Mouse (Mus musculus) kidney, adult 11 months (tissue): ENCODE results near the gene Cerk.
"Not testable (repeated sequence)": the region's sequence is repeated elsewhere in the genome, so short reads cannot be mapped to it uniquely, and the experiment has no call there.

Experiments
- DNase-seq: peaks from one replicate; pipeline ENCODE4 v3.0.0; 2022

Gene Cerk

GRCm38 (mm10) chr15:86180427-86180826, 5.5 kb downstream of the Cerk start:
- DNase-seq = no peak

GRCm38 (mm10) chr15:86178594-86178993, 7.3 kb downstream of the Cerk start:
- DNase-seq = no peak

- not testable (repeated sequence) for DNase-seq
Measured at GRCm38 (mm10) chr15:86177703-86178251, 8.2 kb downstream of the Cerk start.

GRCm38 (mm10) chr15:86176771-86177702, 8.9 kb downstream of the Cerk start:
- DNase-seq = no peak

GRCm38 (mm10) chr15:86176166-86176565, 9.8 kb downstream of the Cerk start:
- no peak for DNase-seq

- DNase-seq = no peak
Measured at GRCm38 (mm10) chr15:86175253-86176050, 10.5 kb downstream of the Cerk start.

- DNase-seq = peak; percentile 42
Measured at GRCm38 (mm10) chr15:86173136-86173985, 12.6 kb downstream of the Cerk start.

GRCm38 (mm10) chr15:86172526-86172925, 13.4 kb downstream of the Cerk start:
- no peak for DNase-seq

GRCm38 (mm10) chr15:86172124-86172523, 13.8 kb downstream of the Cerk start:
- DNase-seq = no peak

- DNase-seq = no peak
Measured at GRCm38 (mm10) chr15:86171316-86171715, 14.6 kb downstream of the Cerk start.

GRCm38 (mm10) chr15:86169817-86170110, 16.2 kb downstream of the Cerk start:
- peak; percentile 40 for DNase-seq

- DNase-seq = no peak
Measured at GRCm38 (mm10) chr15:86168941-86169816, 16.8 kb downstream of the Cerk start.

- DNase-seq = peak; percentile 43
Measured at GRCm38 (mm10) chr15:86168505-86168867, 17.5 kb downstream of the Cerk start.

- no peak for DNase-seq
Measured at GRCm38 (mm10) chr15:86167787-86168504, 18.0 kb downstream of the Cerk start.

GRCm38 (mm10) chr15:86167032-86167655, 18.8 kb downstream of the Cerk start:
- no peak for DNase-seq

- no peak for DNase-seq
Measured at GRCm38 (mm10) chr15:86165811-86166590, 19.9 kb downstream of the Cerk start.

GRCm38 (mm10) chr15:86164718-86165345, 21.1 kb downstream of the Cerk start:
- DNase-seq = no peak

- DNase-seq = not testable (repeated sequence)
Measured at GRCm38 (mm10) chr15:86161800-86162199, 24.1 kb downstream of the Cerk start.

GRCm38 (mm10) chr15:86160906-86161305, 25.0 kb downstream of the Cerk start:
- no peak for DNase-seq
